Mouse (Mus musculus) stomach, embryonic 14.5 days (tissue): ENCODE measurements around the gene Gm9936. TPM values are rescaled to one million over a fixed set of nuclear protein-coding genes. Genes with fewer than 3 reads are reported as not detected.

Experiments
- ATAC-seq: fragments of 200-750 bp; cut with Nextera tagmentation; 2 replicates; pipeline ENCODE4 v1.8.0; 2017; ENCODE audit warnings: low read depth, moderate TSS enrichment; ENCODE audit not compliant: insufficient number of reproducible peaks, insufficient read depth, low FRiP score
- H3K27ac ChIP-seq: fragments of 300-500 bp; sonication (generic); 2 replicates; pipeline ENCODE4 v1.5.1; 2014; ENCODE audit warnings: mild to moderate bottlenecking, low read length, moderate library complexity, mixed read lengths
- H3K27me3 ChIP-seq: fragments of 300-500 bp; sonication (generic); 2 replicates; pipeline ENCODE4 v1.6.1; 2014; ENCODE audit warnings: low read length, control low read depth, mixed read lengths; ENCODE audit not compliant: control insufficient read depth, insufficient read depth
- H3K36me3 ChIP-seq: fragments of 300-500 bp; sonication (generic); 2 replicates; pipeline ENCODE4 v1.6.1; 2014; ENCODE audit warnings: mild to moderate bottlenecking, control low read depth, low read length, moderate library complexity, mixed read lengths; ENCODE audit not compliant: control insufficient read depth, insufficient read depth
- H3K4me1 ChIP-seq: fragments of 300-500 bp; sonication (generic); 2 replicates; pipeline ENCODE4 v1.6.1; 2014; ENCODE audit warnings: low read length, control low read depth, mixed read lengths; ENCODE audit not compliant: control insufficient read depth, insufficient read depth
- H3K4me2 ChIP-seq: fragments of 300-500 bp; sonication (generic); replicated peaks from 2 replicates; pipeline ENCODE4 v1.6.1; 2014; ENCODE audit warnings: low read depth, low read length, control low read depth
- H3K4me3 ChIP-seq: fragments of 300-500 bp; sonication (generic); 2 replicates; pipeline ENCODE4 v1.5.1; 2014; ENCODE audit warnings: low read depth, low read length, control low read depth
- H3K9ac ChIP-seq: fragments of 300-500 bp; sonication (generic); replicated peaks from 2 replicates; pipeline ENCODE4 v1.6.1; 2014; ENCODE audit warnings: low read depth, mild to moderate bottlenecking, control low read depth, low read length, moderate library complexity, mixed read lengths
- H3K9me3 ChIP-seq: fragments of 300-500 bp; sonication (generic); 2 replicates; pipeline ENCODE4 v1.6.1; 2016; ENCODE audit warnings: low read depth, low read length, control low read depth; ENCODE audit not compliant: control insufficient read depth
- WGBS: fragments of 180-500 bp; shearing (Covaris S2); extraction: QIAGEN DNeasy Blood & Tissue Kit; methylation state at CpG from one replicate; pipeline ENCODE4 v1.1.7; 2014; 5-methylcytosine and 5-hydroxymethylcytosine counted together
- polyA plus RNA-seq: library from polyadenylated mRNA; unstranded; fragments of >200 nt; fragmentation: Nextera tagmentation; extraction: Ambion mirVana; gene quantifications from 2 replicates; pipeline ENCODE4 v1.2.1, GENCODE M21; 2014

Gm9936 gene
- polyA plus RNA-seq, 1 experiment from 2014 or later: 0.09 TPM

GRCm38 (mm10) chr5:114827427-114827826 is 31.1 kb downstream of the Gm9936 start:
- 80% methylated on average over 12 of the region's 12 CpGs for WGBS

GRCm38 (mm10) chr5:114825978-114826691 is 32.3 kb downstream of the Gm9936 start:
- Histone ChIP-seq H3K9ac (no peak overlapping the region; the same call in 1 of the 2 replicates), H3K4me3 (peak overlapping the region; percentile 27), H3K36me3 (no peaks in the 10 kb centered on the region), H3K4me1 (no peaks in the 10 kb centered on the region; the same call in 1 of the 2 replicates), H3K27me3 (no peaks in the 10 kb centered on the region), H3K27ac (no peak overlapping the region), H3K4me2 (peak overlapping the region; percentile 62), H3K9me3 (peaks cover 4% of the 10 kb centered on the region; the same call in 1 of the 2 replicates)
- 5% methylated on average over 27 of the region's 27 CpGs for WGBS
- peak; percentile 88 for ATAC-seq

More at GRCm38 (mm10) chr5:114827427-114827826, 31.1 kb downstream of the Gm9936 start:
- Histone ChIP-seq H3K4me3 (no peak overlapping the region), H3K9me3 (no peaks in the 10 kb centered on the region), H3K27me3 (no peaks in the 10 kb centered on the region), H3K4me1 (no peaks in the 10 kb centered on the region; the same call in 1 of the 2 replicates), H3K9ac (no peak overlapping the region), H3K27ac (no peak overlapping the region), H3K4me2 (no peak overlapping the region), H3K36me3 (no peaks in the 10 kb centered on the region)
- ATAC-seq: no peak

GRCm38 (mm10) chr5:114824197-114824596 is 34.3 kb downstream of the Gm9936 start:
- H3K9me3 ChIP-seq: peaks cover 4% of the 10 kb centered on the region; the same call in 1 of the 2 replicates
- ATAC-seq: no peak
- no peaks in the 10 kb centered on the region; the same call in 1 of the 2 replicates for H3K4me1 ChIP-seq
- no peak overlapping the region for H3K4me2 ChIP-seq
- H3K4me3 ChIP-seq: no peak overlapping the region
- H3K9ac ChIP-seq: no peak overlapping the region
- no peaks in the 10 kb centered on the region for H3K27me3 ChIP-seq
- no peak overlapping the region for H3K27ac ChIP-seq
- H3K36me3 ChIP-seq: no peaks in the 10 kb centered on the region
- 17% methylated on average over 9 of the region's 9 CpGs for WGBS

GRCm38 (mm10) chr5:114822796-114823688 is 35.4 kb downstream of the Gm9936 start, which contains the start of gene 1500011B03Rik:
TSS of gene 1500011B03Rik (minus strand) at chr5:114823468.
- ATAC-seq: peak; percentile 83
- H3K27me3 ChIP-seq: no peaks in the 10 kb centered on the region

GRCm38 (mm10) chr5:114818124-114818523 is 40.4 kb downstream of the Gm9936 start:
- ATAC-seq: no peak
- WGBS: 77% methylated on average over 11 of the region's 11 CpGs
- H3K4me1 ChIP-seq: no peaks in the 10 kb centered on the region

More at GRCm38 (mm10) chr5:114822796-114823688, 35.4 kb downstream of the Gm9936 start, which contains the start of gene 1500011B03Rik:
- WGBS: 9% methylated on average over 52 of the region's 53 CpGs
- Histone ChIP-seq H3K4me3 (peak within 1 kb of the TSS; percentile 69), H3K9me3 (peaks cover 4% of the 10 kb centered on the region; the same call in 1 of the 2 replicates), H3K9ac (peak within 1 kb of the TSS; percentile 57), H3K27ac (peak within 1 kb of the TSS; percentile 80; the same call in 1 of the 2 replicates), H3K36me3 (no peaks in the 10 kb centered on the region), H3K4me2 (peak within 1 kb of the TSS; percentile 53), H3K4me1 (no peaks in the 10 kb centered on the region; the same call in 1 of the 2 replicates)

GRCm38 (mm10) chr5:114816599-114816998 is 41.9 kb downstream of the Gm9936 start:
- Histone ChIP-seq H3K4me2 (no peak overlapping the region), H3K27me3 (no peaks in the 10 kb centered on the region), H3K4me3 (no peak overlapping the region), H3K9ac (no peak overlapping the region), H3K4me1 (no peaks in the 10 kb centered on the region), H3K9me3 (no peaks in the 10 kb centered on the region; the same call in 1 of the 2 replicates), H3K36me3 (no peaks in the 10 kb centered on the region), H3K27ac (no peak overlapping the region)
- no peak for ATAC-seq
- WGBS: 56% methylated on average over 6 of the region's 6 CpGs

More at GRCm38 (mm10) chr5:114818124-114818523, 40.4 kb downstream of the Gm9936 start:
- Histone ChIP-seq H3K27ac (no peak overlapping the region), H3K27me3 (no peaks in the 10 kb centered on the region), H3K4me2 (no peak overlapping the region), H3K9ac (no peak overlapping the region), H3K4me3 (no peak overlapping the region), H3K36me3 (no peaks in the 10 kb centered on the region), H3K9me3 (peaks cover 4% of the 10 kb centered on the region; the same call in 1 of the 2 replicates)

- WGBS: under 1% methylated on average over 50 of the region's 50 CpGs
Observed at GRCm38 (mm10) chr5:114813525-114814181, 44.8 kb downstream of the Gm9936 start.

More at GRCm38 (mm10) chr5:114813525-114814181, 44.8 kb downstream of the Gm9936 start:
- Histone ChIP-seq H3K27ac (peak overlapping the region; percentile 75; the same call in 1 of the 2 replicates), H3K4me2 (peak overlapping the region; percentile 38), H3K4me1 (no peaks in the 10 kb centered on the region), H3K9ac (peak overlapping the region; percentile 41; the same call in 1 of the 2 replicates), H3K4me3 (peak overlapping the region; percentile 67), H3K9me3 (no peaks in the 10 kb centered on the region; the same call in 1 of the 2 replicates), H3K27me3 (no peaks in the 10 kb centered on the region), H3K36me3 (no peaks in the 10 kb centered on the region)
- peak; percentile 95 for ATAC-seq
